In the genomic region with DNA sequence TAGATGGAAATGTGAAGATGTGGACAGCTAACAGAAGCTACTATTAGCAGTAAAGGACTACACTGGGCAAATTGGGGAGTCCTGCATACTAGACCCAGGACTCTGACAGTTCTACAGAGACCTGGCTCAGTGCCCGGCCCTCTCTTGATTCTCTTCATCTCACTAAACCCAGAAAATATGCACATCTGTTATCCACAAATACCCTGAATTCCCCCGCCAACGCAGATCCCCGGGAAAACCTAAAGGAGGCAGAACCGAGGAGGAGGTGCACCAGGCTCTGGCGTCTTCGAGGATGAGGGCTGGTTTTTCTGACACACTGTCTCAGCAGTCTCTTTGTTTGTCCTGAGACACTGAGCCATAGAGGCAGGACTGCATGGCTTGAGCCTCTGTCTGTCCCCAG, we compare ENCODE assay signal across 12 mouse cellular contexts. TPM values are rescaled to one million over a fixed set of nuclear protein-coding genes. Genes with fewer than 3 reads are reported as not detected.
DNase-seq lines count a peak whose midpoint lies in the region; ATAC-seq lines count a peak whose summit lies in the region.
"Had no signal": no experiment of that assay in that cellular context is flagged by ENCODE, and none has a peak within 500 bp of the region (broad histone marks: within the 10 kb centered on the region; RNA-seq: fewer than 3 reads in every experiment).

No protein-coding gene starts in this region.

- intact Hi-C loops in gastrocnemius, postnatal 14 days (cut with DNase I; ENCODE audit: low total_unique reads) = no loop called here
- intact Hi-C loops in left cerebral cortex, postnatal 10 days (cut with DNase I) = no loop called here

- ATAC-seq in erythroblast, adult 5-6 weeks (replicated peaks; ENCODE audit: low FRiP score, poor library complexity, severe bottlenecking) = no peak
- ATAC-seq: CD4-positive, CD25-positive, alpha-beta regulatory T cell, adult 4 months; intestine, postnatal 0 days had no signal

- DNase-seq in gastrocnemius, postnatal 4 days (ENCODE audit: low spot score in 2 of 2) = peak; percentile 17 to 36
- no peak for DNase-seq in gastrocnemius, postnatal 14 days
- DNase-seq in Muller cell, postnatal 12 days (ENCODE audit: inconsistent ontology term) = peak; percentile 61
- peak; percentile 65 to 73 for DNase-seq in frontal cortex, postnatal 25 days (ENCODE audit: low spot score in 2 of 2)
- DNase-seq in left cerebral cortex, postnatal 10 days (ENCODE audit: extremely low spot score in 1 of 2, low spot score in 2 of 2) = peak; percentile 67 to 69
- no peak for DNase-seq in thymus, postnatal 0 days (ENCODE audit: low spot score)
- DNase-seq in cerebellum, adult 9-10 months = no peak
- DNase-seq: thymus, postnatal 14 days had no signal

RNA-seq across cellular contexts. Expression of gene Gria1, which starts 27.6 kb away (rescaled TPM):
- total RNA-seq in gastrocnemius, postnatal 4 days (2021) = under 1 TPM; 0.20 to 0.21 TPM
- under 1 TPM; 0.09 to 0.35 TPM for total RNA-seq in gastrocnemius, postnatal 14 days (2021)
- total RNA-seq in left cerebral cortex, postnatal 10 days (2021) = 100 to 1,000 TPM; 219 to 226 TPM
- polyA plus RNA-seq in thymus, postnatal 0 days (2015; fragmentation: Nextera tagmentation; extraction: Ambion mirVana) = 0.06 and 0.30 TPM in 2 replicates
- total RNA-seq in erythroblast, adult 5-6 weeks (2015; ENCODE audit: low replicate concordance) = not detected in 2 replicates
- not detected in 2 replicates for total RNA-seq in erythroblast, adult 5-6 weeks (2017; ENCODE audit: low replicate concordance)
- polyA plus RNA-seq: CD4-positive, CD25-positive, alpha-beta regulatory T cell, adult 4 months; erythroblast, embryonic 14.5 days had no signal

Comparison
In these comparisons a context has a peak if more than half of its experiments do, and no peak if none do; other contexts are left out.
1. DNase-seq: peak in gastrocnemius, postnatal 4 days (2 of 2), Muller cell, postnatal 12 days (single experiment), frontal cortex, postnatal 25 days (2 of 2) and left cerebral cortex, postnatal 10 days (2 of 2); none in gastrocnemius, postnatal 14 days (single experiment), thymus, postnatal 0 days (single experiment) and cerebellum, adult 9-10 months (single experiment).
2. RNA of gene Gria1, which starts 27.6 kb away (total RNA-seq): 219 to 226 TPM in left cerebral cortex, postnatal 10 days; 0.09 to 0.35 TPM in gastrocnemius, postnatal 14 days, 0.20 to 0.21 TPM in gastrocnemius, postnatal 4 days and not detected in erythroblast, adult 5-6 weeks; every median in the first group is over 100 times any median in the second.